In the genomic region with DNA sequence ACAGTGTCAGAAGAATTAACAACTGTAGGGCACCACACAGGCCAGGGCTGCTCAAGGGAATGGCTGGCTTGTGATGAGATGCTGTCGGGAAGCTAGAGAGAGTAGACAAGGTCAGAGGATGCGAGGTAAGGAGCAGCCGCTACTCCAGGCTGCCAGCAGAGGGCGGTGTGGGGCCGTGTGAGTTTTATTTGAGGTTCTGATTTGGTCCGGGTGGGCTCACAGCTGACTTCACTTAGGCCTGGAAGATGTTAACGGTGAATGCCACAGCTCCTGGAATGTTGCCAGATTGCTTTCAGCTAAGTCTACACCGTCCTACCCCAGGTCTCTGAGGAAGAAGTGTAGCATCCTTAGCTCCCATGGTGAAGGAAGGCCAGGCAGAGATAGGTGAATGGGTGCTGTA, we compare ENCODE assay signal across 10 mouse cellular contexts. TPM values are rescaled to one million over a fixed set of nuclear protein-coding genes. Genes with fewer than 3 reads are reported as not detected.
DNase-seq lines count a peak whose midpoint lies in the region; ATAC-seq lines count a peak whose summit lies in the region.
"Had no signal": no experiment of that assay in that cellular context is flagged by ENCODE, and none has a peak within 500 bp of the region (broad histone marks: within the 10 kb centered on the region; RNA-seq: fewer than 3 reads in every experiment).

No protein-coding gene starts in this region.

- H3K4me3 ChIP-seq in heart, embryonic 10.5 days: no peak overlapping the region
- H3K4me3 ChIP-seq in kidney, embryonic 14.5 days (ENCODE audit: low read length): no peak overlapping the region
- H3K4me3 ChIP-seq: erythroblast, embryonic 14.5 days; limb, embryonic 15.5 days had no signal

- H3K27ac ChIP-seq in heart, embryonic 10.5 days: no peak overlapping the region
- no peak overlapping the region for H3K27ac ChIP-seq in kidney, embryonic 14.5 days (ENCODE audit: low read depth, low read length)
- H3K27ac ChIP-seq: limb, embryonic 15.5 days had no signal

- peaks cover 6% of the 10 kb centered on the region; the same call in 1 of the 2 replicates for H3K4me1 ChIP-seq in heart, embryonic 10.5 days
- 0 out of 2 replicates have a peak, but pooled peaks cover 3% of the 10 kb centered on the region for H3K4me1 ChIP-seq in kidney, embryonic 14.5 days (ENCODE audit: control insufficient read depth, insufficient read depth, low read length)

- 0 out of 2 replicates have a peak, but pooled peaks have one; percentile 25 for ATAC-seq in kidney, embryonic 14.5 days (ENCODE audit: low FRiP score, low TSS enrichment)

- H3K36me3 ChIP-seq in heart, embryonic 10.5 days: no peaks in the 10 kb centered on the region
- no peaks in the 10 kb centered on the region for H3K36me3 ChIP-seq in kidney, embryonic 14.5 days (ENCODE audit: control insufficient read depth, insufficient read depth, low read length)
- H3K36me3 ChIP-seq: limb, embryonic 15.5 days had no signal

- no peak overlapping the region for H3K9ac ChIP-seq in kidney, embryonic 14.5 days (ENCODE audit: low read depth, low read length)
- H3K9ac ChIP-seq: limb, embryonic 15.5 days had no signal

- H3K9me3 ChIP-seq in heart, embryonic 10.5 days: no peaks in the 10 kb centered on the region
- no peaks in the 10 kb centered on the region for H3K9me3 ChIP-seq in kidney, embryonic 14.5 days (ENCODE audit: control insufficient read depth, low read length)
- H3K9me3 ChIP-seq: limb, embryonic 15.5 days had no signal

- 11% methylated on average over 8 of the region's 8 CpGs for WGBS in heart, embryonic 10.5 days
- 16% methylated on average over 8 of the region's 8 CpGs for WGBS in kidney, embryonic 14.5 days

- no peak overlapping the region for H3K4me2 ChIP-seq in kidney, embryonic 14.5 days (replicated peaks; ENCODE audit: low read depth, low read length)
- H3K4me2 ChIP-seq: limb, embryonic 15.5 days had no signal

- H3K27me3 ChIP-seq in heart, embryonic 10.5 days (ENCODE audit: insufficient read depth, poor library complexity, severe bottlenecking): peaks cover 2% of the 10 kb centered on the region; the same call in 1 of the 2 replicates
- no peaks in the 10 kb centered on the region; the same call in 1 of the 2 replicates for H3K27me3 ChIP-seq in kidney, embryonic 14.5 days (ENCODE audit: control insufficient read depth, insufficient read depth, low read length)
- H3K27me3 ChIP-seq: limb, embryonic 15.5 days had no signal

- DNase-seq in heart, postnatal 4 days: peak; percentile 62
- no peak for DNase-seq in heart, embryonic 10.5 days (ENCODE audit: low spot score)
- peak; percentile 27 for DNase-seq in urinary bladder, postnatal 25 days (ENCODE audit: low spot score)
- DNase-seq in urinary bladder, postnatal 36 days (ENCODE audit: low spot score in 2 of 2): no peak
- DNase-seq in cerebellum, postnatal 14 days: peak; percentile 89 to 94
- peak; percentile 77 for DNase-seq in naive thymus-derived CD4-positive, alpha-beta T cell, adult 2 months (ENCODE audit: low read depth)
- DNase-seq in thymus, postnatal 10 days (ENCODE audit: low spot score in 2 of 2): peak; percentile 35 to 81

RNA-seq across cellular contexts. Expression of gene Tff3, which starts 7.5 kb away (rescaled TPM):
- not detected for total RNA-seq in heart, postnatal 4 days (2021)
- polyA plus RNA-seq in heart, embryonic 10.5 days (2016; fragmentation: Nextera tagmentation; extraction: Ambion mirVana): 0.50 TPM in 1 of 2 replicates, not detected in the other
- polyA plus RNA-seq in kidney, embryonic 14.5 days (2014; fragmentation: Nextera tagmentation; extraction: Ambion mirVana): not detected in 2 replicates
- polyA plus RNA-seq: erythroblast, embryonic 14.5 days had no signal

RNA-seq across cellular contexts. Expression of gene Tff2, which starts 22.1 kb away (rescaled TPM):
- total RNA-seq in heart, postnatal 4 days (2021): not detected
- not detected in 2 replicates for polyA plus RNA-seq in heart, embryonic 10.5 days (2016; fragmentation: Nextera tagmentation; extraction: Ambion mirVana)
- polyA plus RNA-seq in kidney, embryonic 14.5 days (2014; fragmentation: Nextera tagmentation; extraction: Ambion mirVana): 0.61 and 1.2 TPM in 2 replicates
- polyA plus RNA-seq: erythroblast, embryonic 14.5 days; limb, embryonic 15.5 days had no signal

RNA-seq across cellular contexts. Expression of gene Tff1, which starts 43.1 kb away (rescaled TPM):
- not detected for total RNA-seq in heart, postnatal 4 days (2021)
- 0.33 TPM in 1 of 2 replicates, not detected in the other for polyA plus RNA-seq in heart, embryonic 10.5 days (2016; fragmentation: Nextera tagmentation; extraction: Ambion mirVana)
- not detected in 2 replicates for polyA plus RNA-seq in kidney, embryonic 14.5 days (2014; fragmentation: Nextera tagmentation; extraction: Ambion mirVana)
- polyA plus RNA-seq: erythroblast, embryonic 14.5 days; limb, embryonic 15.5 days had no signal

Comparison
In these comparisons a context has a peak if more than half of its experiments do, and no peak if none do; other contexts are left out.
1. DNase-seq: peak in heart, postnatal 4 days (single experiment), urinary bladder, postnatal 25 days (single experiment), cerebellum, postnatal 14 days (2 of 2), naive thymus-derived CD4-positive, alpha-beta T cell, adult 2 months (single experiment) and thymus, postnatal 10 days (2 of 2); none in heart, embryonic 10.5 days (single experiment) and urinary bladder, postnatal 36 days (0 of 2).